Mouse (Mus musculus): ENCODE measurements around the gene Cdk5rap3.

- TF ChIP-seq POLR2A (IDR thresholded peaks at IDR 0.05; ENCODE audit: control insufficient read depth, extremely low read depth, insufficient read depth, low read length, poor library complexity) (no peak), CTCF (IDR thresholded peaks at IDR 0.05; ENCODE audit: borderline replicate concordance, control insufficient read depth, extremely low read depth, insufficient read depth, low read length, poor library complexity) (no peak)
Measured at GRCm38 (mm10) chr11:96857446-96857845, 58.9 kb downstream of the Cdk5rap3 start.
